Mouse (Mus musculus) fat pad, adult 2 months (tissue): Measurements from ENCODE around the gene Krt19.

Experiments
- DNase-seq: peaks from one replicate; pipeline ENCODE4 v3.0.0-alpha.2; 2011; ENCODE audit warnings: low read depth, low spot score; ENCODE audit errors: extremely low read depth

Krt19 gene

DNA sequence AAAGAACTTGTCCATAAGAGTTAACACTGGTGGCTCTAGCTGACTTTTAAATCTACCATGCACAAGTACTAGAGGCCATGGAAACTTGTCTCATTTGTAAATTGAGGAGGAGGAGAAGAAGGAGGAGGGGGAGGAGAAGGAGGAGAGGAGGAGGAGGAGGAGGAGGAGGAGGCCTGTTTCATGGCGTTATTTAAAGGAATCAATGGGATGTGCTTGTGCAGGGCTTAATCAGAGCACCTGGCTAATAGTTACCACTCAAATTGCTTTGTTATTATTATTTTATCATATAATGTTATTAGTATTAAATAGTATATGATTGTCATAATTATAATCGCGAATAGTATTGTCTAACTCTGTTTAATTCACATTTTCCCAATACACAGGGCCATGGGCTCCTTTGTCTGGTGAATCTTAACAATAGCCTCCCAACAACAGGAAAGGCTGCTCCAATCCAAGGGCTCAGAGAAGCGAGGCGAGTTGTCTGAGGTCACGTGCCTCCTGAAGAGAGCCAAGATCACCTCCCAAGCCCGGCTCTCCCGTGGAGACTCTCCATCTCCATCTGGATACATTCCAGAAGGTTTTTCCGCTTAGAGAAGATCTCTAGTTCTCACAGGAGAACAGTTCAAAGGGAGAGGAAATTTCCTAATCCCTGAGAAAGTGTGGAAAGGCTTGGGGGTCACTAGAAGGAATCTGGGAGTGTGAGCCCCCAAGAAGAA lies at the start of gene Krt19:
Gene Krt19 (minus strand): TSS at position 51 of the 716 bp plus-strand sequence.
- no peak for DNase-seq

DNA sequence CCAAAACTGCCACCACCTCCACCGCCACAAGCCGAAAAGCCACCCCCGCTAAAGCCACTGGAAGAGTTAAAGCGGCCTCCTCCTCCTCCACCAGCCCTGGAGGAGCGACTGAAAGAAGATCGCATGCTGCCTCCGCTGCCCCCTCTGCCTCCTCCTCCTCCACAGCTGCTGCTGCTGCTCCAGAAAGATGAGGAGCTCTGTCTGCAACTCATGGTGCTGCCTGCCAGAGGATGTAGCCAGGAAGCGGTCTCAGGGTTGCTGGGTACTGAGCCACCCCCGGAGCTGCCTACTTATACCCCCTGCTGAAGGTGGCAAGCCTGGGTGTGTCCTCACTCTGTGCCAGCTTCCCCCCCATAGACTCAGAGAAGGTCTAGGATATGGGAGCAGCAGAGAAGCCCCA lies 44.5 kb upstream of the Krt19 start, which contains the start of gene Krt9:
Gene Krt9 (minus strand): TSS at position 255 of the 400 bp plus-strand sequence.
- no peak for DNase-seq

DNA sequence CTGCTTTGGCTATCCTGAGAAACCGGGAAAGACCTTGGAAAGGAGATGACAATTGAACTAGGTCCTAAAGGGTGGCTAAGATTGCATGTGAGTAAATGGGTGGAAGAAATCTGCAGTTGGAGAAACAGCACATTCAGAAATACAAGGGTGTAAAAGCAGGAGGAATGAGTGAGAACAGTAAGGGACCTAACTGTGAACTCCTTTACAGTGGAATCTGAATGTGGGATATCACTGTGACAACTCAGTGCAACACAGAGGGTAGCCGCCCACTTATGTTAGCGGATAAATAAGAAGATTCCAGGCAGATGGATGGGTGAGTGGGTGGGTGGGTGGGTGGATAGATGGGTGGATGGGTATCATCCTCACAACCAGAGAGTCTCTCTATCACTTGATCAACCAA lies 43.4 kb upstream of the Krt19 start:
- DNase-seq, result no peak

DNA sequence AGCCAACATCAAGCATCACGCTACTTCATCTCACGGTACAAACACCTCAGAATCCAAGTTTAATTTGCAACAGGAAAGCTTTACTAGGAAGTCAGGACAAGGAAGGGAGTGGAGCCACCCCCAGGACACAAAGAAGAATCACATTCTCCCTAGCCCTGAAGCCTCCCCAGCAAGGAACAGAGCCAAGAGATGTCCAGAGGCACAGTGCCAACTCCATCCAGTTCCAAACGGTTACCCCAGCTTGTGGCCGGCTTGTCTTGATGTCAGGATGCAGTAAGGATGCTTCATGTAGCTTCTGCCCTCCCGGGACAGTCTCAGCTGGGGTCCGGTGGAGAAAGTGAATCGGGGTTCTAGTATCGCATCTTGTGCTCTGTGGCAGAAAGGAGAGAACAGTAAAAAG lies 38.3 kb upstream of the Krt19 start:
- DNase-seq, result no peak

DNA sequence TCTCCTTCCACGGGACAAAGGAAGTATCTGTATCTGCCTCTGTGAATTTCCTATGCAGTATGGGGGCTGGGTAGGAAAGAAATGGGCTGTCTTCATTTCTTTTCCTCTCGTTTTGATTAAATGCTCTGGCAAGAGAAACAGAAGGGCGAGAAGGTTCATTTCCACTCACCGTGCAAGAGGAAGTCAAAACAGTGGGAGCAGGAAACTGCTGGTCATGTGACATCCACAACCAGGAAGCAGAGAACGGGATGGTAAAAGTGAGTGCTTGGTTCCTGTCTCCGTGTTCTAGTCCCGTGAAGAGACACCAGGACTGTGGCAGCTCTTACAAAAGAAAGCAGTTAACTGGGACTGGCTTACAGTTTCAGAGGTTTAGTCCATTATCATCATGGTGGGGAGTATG lies 33.3 kb upstream of the Krt19 start:
- DNase-seq, result no peak

DNA sequence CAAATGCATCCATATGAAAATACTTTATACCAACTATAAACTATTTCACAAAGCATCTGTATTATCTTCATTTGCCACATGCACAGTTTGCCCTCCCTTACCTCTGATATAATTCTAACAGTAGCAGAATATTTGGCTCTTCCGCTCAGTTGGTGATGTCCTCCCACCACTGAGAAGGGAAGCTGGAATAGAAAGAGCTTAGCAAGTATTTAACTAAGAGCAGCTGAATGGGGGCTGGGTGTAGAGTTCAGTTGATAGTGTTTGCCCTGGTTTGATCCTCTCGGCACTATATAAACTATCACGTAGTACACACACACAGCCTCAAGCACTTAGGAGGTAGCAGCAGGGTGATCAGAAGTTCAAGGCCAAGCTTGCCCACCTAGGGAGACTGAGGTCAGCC lies 30.8 kb upstream of the Krt19 start:
- DNase-seq, result no peak

DNA sequence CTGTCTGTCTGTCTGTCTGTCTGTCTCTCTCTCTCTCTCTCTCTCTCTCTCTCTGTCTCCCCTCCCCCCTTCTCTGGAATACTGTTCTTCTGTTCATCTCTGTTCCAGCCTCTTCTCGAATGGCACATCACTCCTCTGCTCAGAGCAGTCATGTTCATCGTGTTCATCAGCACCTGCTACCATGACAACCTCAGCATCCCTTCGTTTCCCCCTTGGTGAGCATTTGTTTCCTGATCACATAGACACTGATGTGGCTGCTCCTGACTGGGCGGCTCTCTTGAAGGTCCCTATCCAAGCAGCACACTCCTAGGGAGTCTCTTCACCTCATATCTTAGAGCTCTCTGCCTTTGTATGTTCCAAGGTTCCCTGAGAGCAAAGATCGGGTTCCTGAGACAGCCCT lies 29.8 kb upstream of the Krt19 start:
- no peak for DNase-seq

DNA sequence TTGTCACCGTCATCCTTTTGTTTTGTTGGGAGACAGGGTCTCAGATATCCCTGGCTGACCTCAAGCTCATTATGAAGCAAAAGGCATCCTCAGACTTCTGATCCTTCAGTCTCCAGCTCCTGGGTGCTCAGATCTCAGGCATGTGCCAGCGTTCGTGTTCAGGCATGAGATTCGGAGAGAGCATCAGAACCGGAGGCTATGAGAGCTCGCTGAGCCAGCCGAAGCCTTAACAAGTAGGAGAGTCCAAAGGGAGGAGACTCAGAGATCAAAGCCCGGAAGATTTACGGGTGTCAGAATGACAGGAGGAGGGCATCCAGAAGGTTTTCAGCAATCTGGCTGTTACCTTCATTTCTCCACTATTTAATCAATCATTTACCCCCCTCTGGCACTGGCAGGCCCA lies 28.3 kb upstream of the Krt19 start:
- no peak for DNase-seq

DNA sequence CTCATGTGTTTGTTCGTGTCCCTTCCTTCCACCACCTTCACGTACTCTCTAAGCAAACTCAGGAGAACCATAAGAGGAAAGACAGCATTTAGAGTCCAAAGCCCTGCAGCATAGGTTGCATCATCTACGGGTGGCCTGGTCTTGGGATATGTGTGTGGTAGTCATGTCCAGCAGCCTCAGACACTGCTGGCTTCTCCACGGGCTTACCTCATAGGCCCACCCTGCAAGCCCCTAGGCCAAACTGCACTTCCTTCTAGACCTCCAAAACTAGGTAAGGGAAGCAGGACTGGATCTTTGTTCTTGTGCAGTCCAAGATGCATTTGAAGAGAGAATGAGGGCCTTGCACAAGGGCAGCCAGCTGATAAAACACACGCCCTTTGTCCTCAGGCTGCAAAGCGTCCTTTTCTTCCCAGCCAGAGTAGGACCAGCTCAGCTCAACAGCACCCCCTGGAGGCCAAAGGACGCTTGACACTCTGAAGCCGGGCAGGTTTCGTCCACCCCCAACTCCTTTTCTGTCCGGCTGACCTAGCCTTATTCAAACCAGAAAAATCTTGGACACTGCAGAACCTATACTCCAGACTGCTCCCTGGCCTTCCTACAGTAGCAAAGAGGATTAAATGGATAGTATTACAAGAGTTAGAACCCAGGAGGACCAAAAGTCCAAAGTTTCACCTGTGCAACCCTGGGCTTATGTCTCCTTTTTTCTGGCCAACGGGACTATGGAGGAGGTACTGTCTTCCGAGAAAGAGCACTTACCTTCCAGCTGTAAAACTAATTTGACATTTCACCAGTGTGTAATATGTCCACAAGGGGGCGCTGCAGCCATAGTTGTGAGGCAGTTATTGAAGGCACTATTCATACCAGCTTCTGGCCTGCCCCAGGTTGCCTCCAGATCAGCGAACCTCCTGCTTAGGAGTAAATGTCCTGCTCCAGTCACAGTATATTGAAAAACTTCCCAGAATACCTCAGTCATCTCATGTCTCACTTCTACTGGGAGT lies 20.6 kb upstream of the Krt19 start:
- no peak for DNase-seq

DNA sequence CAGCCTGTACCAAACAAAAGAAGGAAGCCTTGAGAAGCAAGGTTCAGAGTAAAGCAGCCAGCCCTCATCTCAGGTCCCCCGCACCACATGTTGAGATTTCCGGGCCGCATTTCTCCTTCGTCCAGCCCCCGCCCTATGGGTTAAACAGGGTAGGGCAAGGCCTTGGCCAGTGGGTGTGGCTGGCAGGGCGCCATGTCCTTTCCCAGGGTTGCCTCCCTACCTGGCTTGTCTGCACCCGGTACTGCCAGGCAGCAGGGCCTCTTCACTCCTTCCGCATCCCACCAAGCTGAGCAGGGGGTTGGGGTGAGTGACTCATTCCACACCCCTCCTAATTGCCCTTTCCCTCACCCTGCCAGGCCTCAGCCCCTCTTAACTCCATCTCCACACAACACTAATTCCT lies 19.6 kb upstream of the Krt19 start:
- DNase-seq, result no peak

DNA sequence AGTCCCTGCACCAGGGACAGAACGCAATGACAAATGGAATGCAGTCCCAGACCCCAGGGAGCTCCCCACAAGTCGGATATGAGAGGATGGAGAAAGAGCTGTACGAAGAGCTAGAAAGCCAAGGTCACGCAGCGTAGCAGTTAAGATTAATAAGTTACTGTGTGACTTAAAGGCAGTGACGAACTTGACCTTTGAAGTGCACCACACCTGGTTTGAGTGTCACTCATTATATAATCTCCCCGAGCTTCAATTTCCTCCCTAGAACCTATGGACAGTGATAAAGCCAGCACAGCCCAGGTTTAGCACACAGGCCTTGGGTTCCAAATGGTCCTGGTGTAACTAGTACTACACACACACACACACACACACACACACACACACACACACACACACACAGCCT lies 15.9 kb upstream of the Krt19 start:
- no peak for DNase-seq

DNA sequence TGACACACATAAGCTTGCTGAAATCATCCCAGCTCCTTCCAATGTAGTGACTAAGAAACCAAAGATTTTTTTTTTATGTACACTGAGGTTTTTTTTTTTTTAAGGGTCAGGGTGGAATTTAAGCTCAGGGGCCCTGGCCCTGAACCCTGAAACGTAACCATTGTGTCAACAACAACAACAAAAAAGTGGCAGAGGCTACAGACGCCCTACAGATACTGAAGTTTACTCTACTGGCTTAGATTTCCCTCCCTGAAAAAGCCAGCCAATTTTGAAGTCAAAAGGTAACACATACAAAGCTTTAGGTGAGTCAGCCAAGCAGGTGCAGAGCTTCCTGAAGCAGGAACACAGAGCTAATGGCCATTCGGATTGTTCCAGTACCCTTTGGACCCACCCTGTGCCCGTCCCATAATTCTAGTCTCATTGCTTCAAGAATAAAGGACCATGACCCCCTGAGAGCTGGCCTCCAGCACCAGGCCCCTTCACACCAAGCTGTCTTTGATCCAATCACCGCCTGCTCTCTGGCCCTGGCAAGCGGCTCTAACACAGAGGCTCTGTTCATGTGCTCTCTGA lies 9.5 kb upstream of the Krt19 start:
- DNase-seq, result no peak

DNA sequence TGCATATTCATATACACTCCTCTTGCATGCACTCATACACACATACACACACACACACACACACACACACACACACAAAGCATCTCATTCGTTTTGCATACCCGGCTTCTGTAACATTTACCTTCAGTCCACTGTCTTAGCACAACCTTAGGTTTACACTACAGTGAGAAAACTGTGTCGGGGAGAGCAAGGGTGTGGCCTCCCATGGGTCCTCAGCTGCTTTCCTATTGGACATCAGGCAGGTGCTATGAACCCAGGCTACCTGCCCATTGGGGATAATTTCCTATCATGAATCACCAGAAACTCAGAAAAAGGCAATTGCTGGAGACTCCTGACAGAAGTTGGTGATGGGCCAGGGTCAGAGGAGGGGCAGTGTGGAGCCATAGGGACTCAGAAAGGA lies 8.9 kb upstream of the Krt19 start:
- no peak for DNase-seq

DNA sequence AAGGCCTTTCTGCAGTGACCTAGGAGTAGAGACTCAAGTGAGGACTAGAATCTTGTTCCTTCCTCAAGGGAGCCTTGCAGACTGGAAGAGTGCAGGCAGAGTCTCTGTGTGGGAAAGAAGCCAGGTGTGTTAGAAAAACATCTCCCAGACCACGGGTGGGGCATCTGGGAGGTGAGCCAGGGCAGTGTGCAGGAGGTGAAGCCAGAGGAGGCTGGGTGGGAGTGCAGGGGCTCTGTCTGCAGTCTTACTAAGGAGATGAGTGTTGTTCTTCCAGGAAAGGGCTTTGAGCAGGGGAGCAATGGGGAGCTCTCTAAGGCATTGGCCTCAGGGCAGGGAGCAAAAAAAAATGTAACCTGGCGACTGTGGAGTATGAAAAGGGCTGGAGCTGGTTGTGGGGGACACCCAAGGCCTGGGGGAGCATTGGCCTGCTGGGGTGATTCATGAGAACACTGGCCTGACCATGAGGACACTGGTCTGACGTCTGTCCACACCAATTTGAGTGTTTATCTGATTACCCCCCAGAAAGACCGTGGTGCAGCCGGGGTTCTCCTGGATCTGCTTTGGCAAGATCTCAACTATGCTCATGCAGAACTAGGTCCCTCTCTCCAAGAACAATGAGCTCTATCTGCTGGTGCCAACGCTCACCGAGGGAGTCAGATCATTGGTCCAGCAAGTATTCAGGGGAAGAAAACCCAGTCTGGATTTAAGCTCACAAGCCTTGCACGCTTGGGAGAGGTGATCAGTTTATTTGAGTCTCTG lies 7.2 kb upstream of the Krt19 start:
- DNase-seq, result no peak

DNA sequence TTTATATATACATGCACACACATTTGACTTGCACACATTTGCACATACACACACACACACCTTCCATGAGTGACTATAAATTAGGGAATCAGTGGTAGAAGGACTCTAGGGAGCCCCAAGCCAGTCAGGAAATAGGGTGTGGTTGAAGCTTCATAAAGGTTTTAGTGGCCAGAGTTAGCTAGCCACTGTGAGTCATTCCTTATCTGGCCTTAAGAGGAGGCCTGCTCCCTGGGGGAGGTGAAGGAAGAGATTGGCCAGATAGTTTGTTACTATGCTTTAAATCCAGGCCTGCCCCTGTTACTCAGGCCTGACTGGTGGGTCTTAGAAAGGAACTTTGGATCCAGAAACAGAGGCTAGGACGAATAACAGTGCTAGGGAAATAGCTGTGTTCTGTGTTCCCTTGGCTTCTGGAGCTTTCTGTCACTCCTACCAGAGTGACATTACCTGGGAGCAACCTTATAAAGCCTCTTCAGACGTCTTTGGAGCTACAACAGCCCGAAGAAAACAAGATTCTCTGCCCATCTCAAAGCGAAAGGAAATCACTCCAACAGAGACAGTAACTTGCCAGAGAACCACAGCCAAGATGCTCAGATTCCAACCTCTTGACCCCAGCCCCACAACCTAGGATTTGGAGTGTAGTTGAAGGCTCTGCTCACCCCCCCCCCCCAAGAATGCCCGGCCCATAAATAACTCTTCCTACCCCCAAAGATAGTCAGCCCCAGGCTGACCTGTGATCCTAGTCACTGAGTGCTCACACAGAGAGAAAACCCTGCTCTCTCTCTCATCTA lies 705 bp downstream of the Krt19 start:
- no peak for DNase-seq

DNA sequence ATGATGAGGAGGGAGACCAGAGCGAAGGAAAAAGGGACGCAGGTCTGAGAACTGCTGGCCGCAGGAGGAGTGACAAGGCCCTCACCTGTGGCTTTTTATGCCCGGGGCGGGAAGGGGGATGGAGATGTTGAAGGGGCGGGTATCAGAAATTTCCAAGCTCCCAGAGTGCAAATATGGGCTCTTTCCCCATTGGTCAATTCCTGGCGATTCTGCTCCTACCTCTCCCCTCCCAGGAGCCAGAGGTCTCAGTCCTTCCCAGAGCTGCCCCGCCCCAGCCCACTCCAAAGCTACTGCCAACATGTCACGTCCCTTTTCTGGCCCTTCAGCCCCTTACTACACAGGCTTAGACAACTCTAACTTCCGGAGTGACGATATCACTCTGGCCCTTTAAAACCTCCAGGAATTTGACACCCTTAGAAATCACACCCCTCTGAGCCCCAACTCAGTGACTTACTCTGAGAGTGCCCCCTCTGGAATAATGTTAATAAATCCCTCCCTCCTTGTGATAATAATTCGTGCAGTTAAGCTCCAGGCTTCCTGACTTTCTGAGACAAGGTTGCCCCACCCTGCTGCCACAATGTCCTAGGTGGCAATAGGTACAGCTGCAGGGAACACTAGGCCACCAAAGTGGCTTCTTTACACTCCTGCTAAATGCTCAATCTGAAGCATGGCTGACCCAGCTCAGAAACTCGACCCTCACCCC lies 2.5 kb downstream of the Krt19 start:
- DNase-seq, result no peak

DNA sequence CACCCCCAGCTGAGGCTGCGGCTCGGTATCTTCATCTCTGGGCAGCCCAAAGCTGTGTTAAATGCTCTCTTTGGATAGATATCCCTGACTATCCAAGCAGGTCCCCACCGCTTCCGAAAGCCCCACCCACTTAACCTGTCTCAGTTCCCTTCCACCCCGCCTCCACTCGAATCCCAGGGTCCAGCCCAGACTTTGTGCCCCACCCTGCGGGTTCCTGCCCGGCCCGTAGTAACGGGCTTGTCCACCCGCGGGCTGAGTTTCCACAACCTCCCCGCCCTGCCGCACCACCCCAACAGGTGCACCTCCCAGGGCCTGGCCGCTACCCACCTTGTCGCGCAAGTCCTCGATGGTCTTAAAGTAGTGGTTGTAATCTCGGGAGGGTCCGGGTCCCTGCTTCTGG lies 3.4 kb downstream of the Krt19 start:
- DNase-seq, result no peak

DNA sequence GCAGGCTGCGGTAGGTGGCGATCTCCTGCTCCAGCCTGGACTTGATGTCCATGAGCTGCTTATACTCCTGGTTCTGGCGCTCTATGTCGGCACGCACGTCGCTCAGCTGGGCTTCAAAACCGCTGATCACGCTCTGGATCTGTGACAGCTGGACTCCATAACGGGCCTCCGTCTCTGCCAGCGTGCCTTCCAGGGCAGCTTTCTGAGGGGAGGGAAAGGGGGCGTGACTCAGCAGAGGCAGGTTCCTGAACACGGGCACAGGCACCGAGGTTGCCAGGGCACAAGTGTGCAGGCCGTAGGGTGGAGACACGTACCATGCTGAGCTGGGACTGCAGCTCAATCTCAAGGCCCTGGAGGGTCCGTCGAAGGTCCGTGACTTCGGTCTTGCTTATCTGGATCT lies 7.5 kb downstream of the Krt19 start:
- DNase-seq, result no peak

DNA sequence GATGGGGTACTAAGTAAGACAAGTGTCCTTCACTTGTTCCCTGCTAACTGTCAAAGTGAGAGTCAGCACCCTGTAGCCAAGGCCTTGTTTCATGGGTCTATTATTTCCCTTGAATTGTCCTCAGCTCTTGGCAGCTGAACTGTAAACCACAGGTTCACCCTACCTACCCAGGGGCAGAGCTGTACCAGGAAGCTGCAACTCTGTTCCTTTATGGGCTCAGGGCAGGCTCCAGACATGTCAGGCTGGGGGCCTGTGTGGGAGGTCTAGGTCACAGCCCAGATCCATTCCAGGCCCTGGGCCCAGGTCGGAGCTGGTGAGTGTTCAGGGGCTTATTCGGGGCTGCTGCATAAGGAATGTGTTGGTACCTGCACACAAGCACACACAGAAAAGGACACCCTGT lies 9.1 kb downstream of the Krt19 start:
- no peak for DNase-seq

DNA sequence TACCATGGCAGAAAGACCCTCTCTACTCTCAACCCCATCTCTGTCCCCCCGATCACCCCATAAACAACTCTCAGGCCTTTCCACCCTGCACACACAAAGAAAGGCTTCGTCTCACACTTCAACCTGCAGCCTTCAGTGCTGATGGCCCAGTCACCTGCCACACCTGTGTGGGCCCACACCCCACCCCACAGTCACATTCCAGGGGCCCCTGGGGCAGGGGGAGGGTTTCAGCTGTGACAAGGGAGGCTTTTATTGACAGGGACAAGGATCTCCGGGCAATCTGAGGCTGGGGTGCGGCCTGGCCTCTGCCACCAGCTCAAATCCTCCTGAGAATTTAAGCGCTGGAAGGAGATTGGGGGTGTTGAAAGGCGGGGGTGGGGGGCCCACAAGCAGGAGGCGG lies 9.7 kb downstream of the Krt19 start:
- no peak for DNase-seq
